Mouse (Mus musculus) limb, embryonic 12.5 days (tissue): ENCODE results near the gene Mog. TPM values are rescaled to one million over a fixed set of nuclear protein-coding genes. Genes with fewer than 3 reads are reported as not detected.
"Not testable (repeated sequence)": the region's sequence is repeated elsewhere in the genome, so short reads cannot be mapped to it uniquely, and the experiment has no call there.

ENCODE experiments used
- ATAC-seq: fragments of 200-750 bp; cut with Nextera tagmentation; 2 replicates; pipeline ENCODE4 v1.8.0; 2017; ENCODE audit warnings: low read depth, moderate TSS enrichment; ENCODE audit not compliant: insufficient number of reproducible peaks, insufficient read depth, low FRiP score, low TSS enrichment
- H3K27ac ChIP-seq: fragments of 300-500 bp; sonication (generic); 2 replicates; pipeline ENCODE4 v1.5.1; 2016; ENCODE audit warnings: mild to moderate bottlenecking, moderate library complexity
- H3K27me3 ChIP-seq: fragments of 300-500 bp; sonication (generic); 2 replicates; pipeline ENCODE4 v1.6.1; 2016; ENCODE audit warnings: mild to moderate bottlenecking, moderate library complexity
- H3K36me3 ChIP-seq: fragments of 300-500 bp; sonication (generic); 2 replicates; pipeline ENCODE4 v1.6.1; 2016; ENCODE audit warnings: mild to moderate bottlenecking, moderate library complexity
- H3K4me1 ChIP-seq: fragments of 300-500 bp; sonication (generic); replicated peaks from 2 replicates; pipeline ENCODE4 v1.6.1; 2016
- H3K4me2 ChIP-seq: fragments of 300-500 bp; sonication (generic); 2 replicates; pipeline ENCODE4 v1.6.1; 2016; ENCODE audit warnings: mild to moderate bottlenecking, moderate library complexity
- H3K4me3 ChIP-seq: fragments of 300-500 bp; sonication (generic); replicated peaks from 2 replicates; pipeline ENCODE4 v1.5.1; 2016; ENCODE audit warnings: mild to moderate bottlenecking
- H3K9ac ChIP-seq: fragments of 300-500 bp; sonication (generic); replicated peaks from 2 replicates; pipeline ENCODE4 v1.6.1; 2016; ENCODE audit warnings: mild to moderate bottlenecking, moderate library complexity
- H3K9me3 ChIP-seq: fragments of 300-500 bp; sonication (generic); 2 replicates; pipeline ENCODE4 v1.6.1; 2016; ENCODE audit warnings: mild to moderate bottlenecking, moderate library complexity
- WGBS: fragments of 180-500 bp; shearing (Covaris S2); methylation state at CpG from one replicate; pipeline ENCODE4 v1.1.7; 2016; 5-methylcytosine and 5-hydroxymethylcytosine counted together
- polyA plus RNA-seq: library from polyadenylated mRNA; unstranded; fragments of >200 nt; fragmentation: Nextera tagmentation; extraction: Ambion mirVana; gene quantifications from 2 replicates; pipeline ENCODE4 v1.2.1, GENCODE M21; 2016

The Mog gene
- polyA plus RNA-seq, 1 experiment from 2014 or later = not detected

- no peak overlapping the region for H3K9ac ChIP-seq
- H3K4me1 ChIP-seq = 0 out of 2 replicates have a peak, but pooled peaks cover 2% of the 10 kb centered on the region
- no peaks in the 10 kb centered on the region for H3K9me3 ChIP-seq
- H3K36me3 ChIP-seq = no peaks in the 10 kb centered on the region
- 58% methylated on average over 3 of the region's 3 CpGs for WGBS
- ATAC-seq = no peak
- H3K4me3 ChIP-seq = no peak overlapping the region
- H3K27me3 ChIP-seq = peaks cover 24% of the 10 kb centered on the region
- H3K4me2 ChIP-seq = no peak overlapping the region
- H3K27ac ChIP-seq = no peak overlapping the region
These were observed 30.7 kb downstream of the Mog start for GRCm38 (mm10) chr17:36992336-36993104.

- ATAC-seq, H3K9ac ChIP-seq, H3K9me3 ChIP-seq, H3K36me3 ChIP-seq, H3K27ac ChIP-seq, H3K4me3 ChIP-seq, H3K4me1 ChIP-seq, H3K4me2 ChIP-seq: not testable (repeated sequence)
- 87% methylated on average over 6 of the region's 6 CpGs for WGBS
- peaks cover 32% of the 10 kb centered on the region for H3K27me3 ChIP-seq
These were observed 32.6 kb downstream of the Mog start for GRCm38 (mm10) chr17:36990630-36991029.

DNA sequence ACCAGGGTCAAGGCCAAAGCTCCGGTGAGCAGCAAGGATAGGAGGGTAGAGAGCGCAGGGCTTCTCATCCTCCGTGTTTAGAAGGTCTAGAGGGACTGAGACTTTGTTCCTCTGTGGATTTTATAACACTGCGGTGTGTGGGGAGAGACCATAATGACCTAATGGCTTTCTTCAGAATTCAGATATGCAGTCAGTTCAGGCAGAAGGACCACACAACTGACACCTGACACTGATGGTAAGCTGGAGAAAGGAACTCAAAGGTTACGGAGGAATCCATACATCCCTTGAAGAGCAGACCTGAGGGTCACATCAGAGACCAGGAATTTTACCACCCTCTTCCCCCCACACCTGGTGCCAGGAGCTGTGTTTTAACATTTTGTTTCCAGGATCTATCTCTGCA is 33.8 kb downstream of the Mog start, which contains the start of gene H2-M5:
H2-M5 (minus strand) TSS at position 101 of the 400 bp plus-strand sequence.
- H3K27ac ChIP-seq = no peak within 1 kb of the TSS
- peak within 1 kb of the TSS; percentile 23 for H3K4me3 ChIP-seq
- H3K27me3 ChIP-seq = peaks cover 32% of the 10 kb centered on the region
- H3K36me3 ChIP-seq = no peaks in the 10 kb centered on the region
- WGBS = 27% methylated on average over 5 of the region's 5 CpGs
- 0 out of 2 replicates have a peak, but pooled peaks cover 2% of the 10 kb centered on the region for H3K4me1 ChIP-seq
- H3K9ac ChIP-seq = no peak within 1 kb of the TSS
- ATAC-seq = no peak
- H3K9me3 ChIP-seq = no peaks in the 10 kb centered on the region
- peak within 1 kb of the TSS; percentile 44 for H3K4me2 ChIP-seq

GRCm38 (mm10) chr17:36988475-36988874 is 34.7 kb downstream of the Mog start:
- Histone ChIP-seq H3K9me3 (no peaks in the 10 kb centered on the region), H3K27me3 (peaks cover 32% of the 10 kb centered on the region), H3K4me3 (peak overlapping the region; percentile 23), H3K9ac (no peak overlapping the region), H3K4me2 (peak overlapping the region; percentile 44), H3K36me3 (no peaks in the 10 kb centered on the region), H3K4me1 (0 out of 2 replicates have a peak, but pooled peaks cover 2% of the 10 kb centered on the region), H3K27ac (no peak overlapping the region)
- no peak for ATAC-seq
- WGBS = 4% methylated on average over 24 of the region's 24 CpGs

DNA sequence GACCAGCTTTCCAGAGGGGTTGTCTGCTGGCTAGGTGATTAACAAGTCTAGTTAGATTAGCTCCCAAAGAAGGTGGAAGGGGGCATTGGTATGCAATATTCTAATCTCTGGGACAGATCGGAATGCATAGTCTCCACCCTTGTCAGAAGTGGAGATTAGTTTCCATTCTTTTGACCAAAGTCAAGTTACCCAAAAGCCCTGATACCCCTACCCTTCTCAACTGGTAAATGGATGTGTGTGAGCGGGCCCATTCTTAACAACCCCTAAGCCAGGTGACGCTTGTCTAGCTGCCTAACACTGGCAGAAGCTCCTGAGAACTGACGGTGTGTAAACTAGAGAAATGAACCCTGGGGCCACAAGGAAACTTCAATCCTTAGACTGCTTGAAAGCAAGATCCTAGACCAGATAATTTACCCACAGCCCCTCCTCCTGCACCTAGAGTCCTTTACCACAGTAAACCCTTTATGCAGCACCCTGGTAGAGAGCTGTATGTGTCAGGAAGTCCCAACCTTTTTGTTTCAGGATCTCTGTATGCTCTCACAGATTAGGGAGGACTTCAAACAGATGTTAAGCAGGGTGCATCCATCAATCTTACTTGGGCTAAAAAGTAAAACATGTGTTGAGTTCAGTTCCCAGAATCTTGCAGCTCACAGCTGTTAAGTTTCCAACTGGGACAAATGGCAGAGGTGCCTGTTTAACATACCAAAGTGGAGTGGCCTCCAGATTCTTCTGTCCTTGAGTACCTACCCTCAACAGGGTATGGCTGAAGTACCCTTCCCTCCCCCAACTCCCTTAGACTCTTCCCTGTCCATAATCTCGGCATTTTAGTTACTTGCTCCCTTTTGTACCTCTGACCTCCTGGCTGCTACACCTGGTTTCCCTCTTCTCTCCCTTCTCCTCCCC is 40.7 kb downstream of the Mog start:
- peaks cover 12% of the 10 kb centered on the region for H3K4me1 ChIP-seq
- H3K27ac ChIP-seq = no peak overlapping the region
- no peak overlapping the region for H3K9ac ChIP-seq
- H3K36me3 ChIP-seq = no peaks in the 10 kb centered on the region
- peak overlapping the region; percentile 49 for H3K4me2 ChIP-seq
- no peak for ATAC-seq
- H3K4me3 ChIP-seq = no peak overlapping the region
- no peaks in the 10 kb centered on the region for H3K9me3 ChIP-seq
- H3K27me3 ChIP-seq = peaks cover 11% of the 10 kb centered on the region
- 26% methylated on average over 5 of the region's 5 CpGs for WGBS

- Histone ChIP-seq H3K4me2 (peak overlapping the region; percentile 49), H3K4me1 (peaks cover 12% of the 10 kb centered on the region), H3K9me3 (no peaks in the 10 kb centered on the region), H3K27me3 (peaks cover 4% of the 10 kb centered on the region; the same call in 1 of the 2 replicates), H3K36me3 (no peaks in the 10 kb centered on the region), H3K9ac (no peak overlapping the region), H3K27ac (no peak overlapping the region), H3K4me3 (no peak overlapping the region)
- ATAC-seq = no peak
- 4% methylated on average over 4 of the region's 4 CpGs for WGBS
These were observed 41.4 kb downstream of the Mog start for GRCm38 (mm10) chr17:36981845-36982244.

DNA sequence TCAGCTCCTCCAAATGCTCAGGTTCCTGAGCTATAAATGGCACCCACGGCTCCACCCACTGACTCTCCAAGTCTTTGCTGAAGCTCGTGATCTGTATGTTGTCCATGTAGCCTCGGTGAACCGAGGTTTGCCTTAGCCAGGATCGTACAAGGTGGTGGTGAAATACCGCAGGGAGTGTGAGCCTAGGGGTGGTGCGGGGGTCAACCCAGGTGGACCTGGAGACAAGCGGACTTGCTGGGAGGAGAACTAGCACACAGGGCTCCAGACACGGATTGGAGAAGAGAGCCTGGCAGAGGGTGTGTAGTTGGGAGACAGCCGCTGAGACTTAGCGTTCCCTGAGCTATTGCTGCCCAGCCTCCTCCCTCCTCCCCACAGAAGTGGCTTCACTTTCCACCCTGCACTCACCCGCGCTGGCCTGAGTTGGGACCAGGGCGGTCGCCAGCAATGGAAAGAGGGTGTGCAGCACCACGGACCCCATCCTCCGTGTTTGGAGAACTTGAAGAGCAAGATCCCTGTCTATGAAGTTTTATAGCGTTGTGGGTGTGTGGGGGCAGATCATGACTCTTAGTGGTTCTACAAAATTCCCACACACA is 41.9 kb downstream of the Mog start, which contains the start of gene 2410137M14Rik:
2410137M14Rik (minus strand) TSS at position 17 of the 593 bp plus-strand sequence.
- 0 out of 2 replicates have a peak within 1 kb of the TSS, but pooled peaks have one; percentile 4 for H3K9ac ChIP-seq
- no peaks in the 10 kb centered on the region for H3K9me3 ChIP-seq
- WGBS = 10% methylated on average over 18 of the region's 18 CpGs
- H3K4me1 ChIP-seq = peaks cover 12% of the 10 kb centered on the region
- no peak within 1 kb of the TSS for H3K27ac ChIP-seq
- no peak; the same call in 1 of the 2 replicates for ATAC-seq
- H3K27me3 ChIP-seq = peaks cover 2% of the 10 kb centered on the region; the same call in 1 of the 2 replicates
- H3K4me2 ChIP-seq = peak within 1 kb of the TSS; percentile 49
- 0 out of 2 replicates have a peak within 1 kb of the TSS, but pooled peaks have one; percentile 9 for H3K4me3 ChIP-seq
- no peaks in the 10 kb centered on the region for H3K36me3 ChIP-seq

- no peaks in the 10 kb centered on the region for H3K9me3 ChIP-seq
- H3K4me3 ChIP-seq = no peak overlapping the region
- H3K9ac ChIP-seq = no peak overlapping the region
- 65% methylated on average over 8 of the region's 8 CpGs for WGBS
- no peak overlapping the region for H3K4me2 ChIP-seq
- H3K4me1 ChIP-seq = no peaks in the 10 kb centered on the region
- no peak overlapping the region for H3K27ac ChIP-seq
- H3K36me3 ChIP-seq = no peaks in the 10 kb centered on the region
- H3K27me3 ChIP-seq = no peaks in the 10 kb centered on the region
- ATAC-seq = no peak
These were observed 49.9 kb downstream of the Mog start for GRCm38 (mm10) chr17:36973271-36973787.

DNA sequence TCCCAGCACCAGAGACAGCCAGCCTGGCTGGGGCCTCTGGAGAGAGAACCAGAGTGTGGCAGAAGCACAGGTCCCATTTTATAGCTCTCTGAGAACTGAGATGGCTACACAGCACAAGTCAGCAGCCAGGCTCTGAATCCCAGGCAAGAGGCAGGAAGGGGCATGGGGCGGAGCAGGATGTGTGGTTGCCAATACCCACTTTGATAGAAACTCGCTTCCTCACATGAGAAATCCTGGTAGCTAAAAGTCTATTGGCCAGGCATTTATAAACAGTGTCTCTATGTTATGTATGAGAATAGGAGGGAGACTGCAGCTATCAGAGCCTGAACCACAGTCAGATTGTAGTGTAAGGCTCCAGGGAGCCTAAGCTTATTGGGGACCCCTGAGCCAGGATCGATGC is 50.4 kb downstream of the Mog start:
- no peak for ATAC-seq
- Histone ChIP-seq H3K4me2 (no peak overlapping the region), H3K27ac (no peak overlapping the region), H3K27me3 (no peaks in the 10 kb centered on the region), H3K4me3 (no peak overlapping the region), H3K9ac (no peak overlapping the region), H3K4me1 (no peaks in the 10 kb centered on the region), H3K9me3 (no peaks in the 10 kb centered on the region), H3K36me3 (no peaks in the 10 kb centered on the region)
- 80% methylated on average over 3 of the region's 3 CpGs for WGBS

DNA sequence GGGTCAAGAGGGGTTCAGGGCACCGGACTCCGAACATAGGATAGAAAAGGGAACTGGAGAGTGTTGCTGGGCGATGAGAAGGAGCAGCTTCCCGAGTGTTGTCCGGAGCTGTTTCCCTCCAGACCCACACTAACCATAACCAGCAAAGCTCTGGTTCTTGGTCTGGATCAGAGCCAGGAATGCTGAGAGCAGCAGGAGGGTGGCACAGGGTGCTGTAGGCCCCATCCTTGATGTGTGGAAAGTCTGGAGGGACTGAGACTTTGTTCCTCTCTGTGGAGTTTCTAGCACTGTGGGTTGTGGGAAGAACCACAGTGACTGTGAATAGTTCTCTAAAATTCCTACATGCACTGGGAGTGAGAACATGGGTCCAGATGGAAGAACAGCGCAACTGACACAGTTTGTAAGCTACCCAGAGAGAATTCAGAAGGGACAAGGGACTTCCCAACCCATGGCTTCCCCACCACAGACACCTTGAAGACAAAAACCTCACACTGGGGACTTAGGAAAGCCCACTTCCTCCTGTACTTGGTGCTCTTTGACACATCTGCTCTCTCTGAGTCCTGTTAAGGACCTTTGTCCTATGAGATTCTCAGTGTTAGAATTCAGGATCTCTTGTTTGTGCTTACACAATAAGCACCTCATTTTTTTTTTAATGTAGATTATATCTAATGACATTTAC is 51.9 kb downstream of the Mog start:
- Histone ChIP-seq H3K27ac (no peak overlapping the region), H3K9me3 (no peaks in the 10 kb centered on the region), H3K4me1 (no peaks in the 10 kb centered on the region), H3K27me3 (no peaks in the 10 kb centered on the region), H3K36me3 (no peaks in the 10 kb centered on the region), H3K4me3 (no peak overlapping the region), H3K4me2 (no peak overlapping the region), H3K9ac (no peak overlapping the region)
- ATAC-seq = no peak
- 91% methylated on average over 6 of the region's 6 CpGs for WGBS
